Comparison of ENCODE assay signal across 22 mouse cellular contexts in the genomic region with DNA sequence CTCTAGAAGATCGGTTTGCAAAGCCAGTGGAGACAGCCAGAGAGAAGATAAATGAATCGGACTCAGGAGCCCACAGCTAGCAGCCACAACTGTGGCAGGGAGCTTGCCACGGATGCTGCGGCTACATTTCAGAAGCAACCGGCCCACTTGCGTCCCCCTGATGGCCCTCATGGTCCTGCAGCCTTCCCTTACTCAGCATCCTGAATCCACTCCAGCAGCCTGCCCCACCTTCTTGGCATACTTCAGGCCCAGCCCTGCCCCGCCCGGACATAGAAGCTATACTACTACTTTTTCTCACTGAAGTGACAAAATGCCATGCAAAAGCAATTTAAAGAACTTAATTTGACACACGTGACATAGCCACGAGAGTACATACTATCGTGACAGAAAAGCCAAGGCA.
DNase-seq lines count a peak whose midpoint lies in the region; ATAC-seq and TF ChIP-seq lines count a peak whose summit lies in the region.
"Had no signal": no experiment of that assay in that cellular context is flagged by ENCODE, and none has a peak within 500 bp of the region (broad histone marks: within the 10 kb centered on the region; RNA-seq: fewer than 3 reads in every experiment).

No protein-coding gene starts in this region.

- no peak for ATAC-seq in CD4-positive, CD25-positive, alpha-beta regulatory T cell, adult 4 months
- ATAC-seq: forebrain, embryonic 13.5 days; inflammation-experienced regulatory T-cells, adult 6 months; midbrain, embryonic 15.5 days had no signal

- no peak for TF ChIP-seq CTCF in left cerebral cortex, adult 2 months (IDR thresholded peaks at IDR 0.05)

- no peak for DNase-seq in left cerebral cortex, adult 2 months (ENCODE audit: extremely low spot score in 1 of 2, low spot score in 2 of 2)
- no peak for DNase-seq in left cerebral cortex, postnatal 14 days (ENCODE audit: low spot score in 2 of 2)
- DNase-seq in MN1 (ENCODE audit: low spot score) = peak; percentile 69
- DNase-seq in gastrocnemius, postnatal 25 days = peak; percentile 40
- no peak for DNase-seq in cerebellum, adult 8-10 months
- DNase-seq in kidney, adult 11 months = no peak
- DNase-seq: adrenal gland, adult 8-10 months; cerebellum, adult 11-12 months; cerebellum, postnatal 14 days; kidney, adult 8-10 months; kidney, postnatal 10 days; lung, postnatal 4 days; thymus, postnatal 25 days had no signal

- intact Hi-C loops in left cerebral cortex, adult 2 months (cut with DNase I) = loop anchor here (5.0 kb wide), 1 partner anchor 255 kb away; no protein-coding TSS in a partner anchor
- intact Hi-C loops in left cerebral cortex, postnatal 14 days (cut with DNase I) = loop anchor here (5.0 kb wide), 1 partner anchor 320 kb away; no protein-coding TSS in a partner anchor

- H3K4me3 ChIP-seq in left cerebral cortex, adult 2 months = no peak overlapping the region
- H3K4me3 ChIP-seq: embryonic facial prominence, embryonic 12.5 days; erythroblast, embryonic 14.5 days; forebrain, embryonic 13.5 days; heart, embryonic 13.5 days; midbrain, embryonic 15.5 days; stomach, embryonic 15.5 days had no signal

- peak overlapping the region; percentile 54; the same call in 1 of the 2 replicates for H3K27ac ChIP-seq in left cerebral cortex, adult 2 months
- H3K27ac ChIP-seq: embryonic facial prominence, embryonic 12.5 days; forebrain, embryonic 13.5 days; heart, embryonic 13.5 days; hindbrain, embryonic 14.5 days; midbrain, embryonic 15.5 days; stomach, embryonic 15.5 days had no signal

Comparison
In these comparisons a context has a peak if more than half of its experiments do, and no peak if none do; other contexts are left out.
1. DNase-seq: peak in MN1 (single experiment) and gastrocnemius, postnatal 25 days (single experiment); none in left cerebral cortex, adult 2 months (0 of 2), left cerebral cortex, postnatal 14 days (0 of 2), cerebellum, adult 8-10 months (single experiment) and kidney, adult 11 months (single experiment).